Mouse (Mus musculus): Measurements from ENCODE around the gene Adssl1. TPM values are rescaled to one million over a fixed set of nuclear protein-coding genes. Genes with fewer than 3 reads are reported as not detected.

The Adssl1 gene
- total and polyA plus RNA-seq, 3 experiments = 58.2 to 63.9 TPM; not detected in 1

GRCm38 (mm10) chr12:112578296-112579090 lies 41.4 kb upstream of the Adssl1 start:
- no peak for TF ChIP-seq POLR2AphosphoS5 (IDR thresholded peaks at IDR 0.05; ENCODE audit: borderline replicate concordance, low read depth, low read length)
- TF ChIP-seq SMC3 (IDR thresholded peaks at IDR 0.05; ENCODE audit: low read depth, low read length) = no peak
- peak; percentile 62; the same call in 1 of the 2 replicates for TF ChIP-seq JUND (IDR thresholded peaks at IDR 0.05; ENCODE audit: low read depth, low read length)
- TF ChIP-seq ZKSCAN1 (IDR thresholded peaks at IDR 0.05; ENCODE audit: low read depth, low read length) = no peak
- H3K9ac ChIP-seq (ENCODE audit: control insufficient read depth, low read depth, low read length, poor library complexity, severe bottlenecking) = no peak overlapping the region
- no peak overlapping the region for H3K4me3 ChIP-seq (ENCODE audit: control insufficient read depth in 1 of 2, insufficient read depth in 1 of 2, low read depth in 2 of 2, low read length in 2 of 2)
- peaks cover 0 to 7% of the 10 kb centered on the region in 2 experiments; a peak in 2 of 4 replicates for H3K36me3 ChIP-seq (ENCODE audit: control insufficient read depth in 1 of 2, insufficient read depth in 2 of 2, low read length in 2 of 2)
- H3K27me3 ChIP-seq (ENCODE audit: control insufficient read depth in 1 of 2, insufficient read depth in 2 of 2, low read length in 2 of 2) = no peaks in the 10 kb centered on the region
- H3K9me3 ChIP-seq (replicated peaks; ENCODE audit: insufficient read depth, low read length) = no peaks in the 10 kb centered on the region
- H3K27ac ChIP-seq (ENCODE audit: control insufficient read depth, low read depth, low read length) = no peak overlapping the region
- H3K4me1 ChIP-seq (ENCODE audit: control insufficient read depth in 1 of 2, insufficient read depth in 2 of 2, low read length in 2 of 2) = peaks cover 9 to 19% of the 10 kb centered on the region in 2 experiments; a peak in 3 of 4 replicates
- H3K79me2 ChIP-seq (ENCODE audit: control insufficient read depth, insufficient read depth, low read length, poor library complexity) = no peaks in the 10 kb centered on the region
- DNase-seq (ENCODE audit: low read depth, low spot score) = no peak

GRCm38 (mm10) chr12:112579430-112579829 lies 40.4 kb upstream of the Adssl1 start:
- H3K4me3 ChIP-seq (ENCODE audit: control insufficient read depth in 1 of 2, insufficient read depth in 1 of 2, low read depth in 2 of 2, low read length in 2 of 2) = no peak overlapping the region
- H3K9me3 ChIP-seq (replicated peaks; ENCODE audit: insufficient read depth, low read length) = no peaks in the 10 kb centered on the region
- peaks cover 9 to 19% of the 10 kb centered on the region in 2 experiments; a peak in 3 of 4 replicates for H3K4me1 ChIP-seq (ENCODE audit: control insufficient read depth in 1 of 2, insufficient read depth in 2 of 2, low read length in 2 of 2)
- no peaks in the 10 kb centered on the region for H3K27me3 ChIP-seq (ENCODE audit: control insufficient read depth in 1 of 2, insufficient read depth in 2 of 2, low read length in 2 of 2)
- H3K27ac ChIP-seq (ENCODE audit: control insufficient read depth, low read depth, low read length) = no peak overlapping the region
- no peaks in the 10 kb centered on the region for H3K79me2 ChIP-seq (ENCODE audit: control insufficient read depth, insufficient read depth, low read length, poor library complexity)
- peaks cover 0 to 7% of the 10 kb centered on the region in 2 experiments; a peak in 2 of 4 replicates for H3K36me3 ChIP-seq (ENCODE audit: control insufficient read depth in 1 of 2, insufficient read depth in 2 of 2, low read length in 2 of 2)
- no peak overlapping the region for H3K9ac ChIP-seq (ENCODE audit: control insufficient read depth, low read depth, low read length, poor library complexity, severe bottlenecking)
- DNase-seq (ENCODE audit: low read depth, low spot score) = no peak
- no peak for TF ChIP-seq POLR2AphosphoS2 (IDR thresholded peaks at IDR 0.05; ENCODE audit: low read length)
- TF ChIP-seq GATA1 (IDR thresholded peaks at IDR 0.05; ENCODE audit: low read depth, low read length) = no peak
- no peak for TF ChIP-seq MYC (IDR thresholded peaks at IDR 0.05; ENCODE audit: low read depth, low read length)
- TF ChIP-seq POLR2AphosphoS5 (IDR thresholded peaks at IDR 0.05; ENCODE audit: borderline replicate concordance, low read depth, low read length) = no peak
- no peak for TF ChIP-seq ETS1 (IDR thresholded peaks at IDR 0.05; ENCODE audit: low read depth, low read length)
- TF ChIP-seq ZMIZ1 (IDR thresholded peaks at IDR 0.05; ENCODE audit: low read depth, low read length) = no peak
- no peak for TF ChIP-seq CHD2 (IDR thresholded peaks at IDR 0.05; ENCODE audit: low read length)
- no peak for TF ChIP-seq ZC3H11A (IDR thresholded peaks at IDR 0.05; ENCODE audit: low read depth, low read length)
- no peak for TF ChIP-seq MEF2A (IDR thresholded peaks at IDR 0.05; ENCODE audit: extremely low read depth, insufficient replicate concordance, low read depth, low read length, poor library complexity, severe bottlenecking)
- TF ChIP-seq SMC3 (IDR thresholded peaks at IDR 0.05; ENCODE audit: low read depth, low read length) = no peak
- TF ChIP-seq BHLHE40 (IDR thresholded peaks at IDR 0.05; ENCODE audit: borderline replicate concordance, low read depth, low read length) = no peak
- no peak for TF ChIP-seq MAX (IDR thresholded peaks at IDR 0.05; ENCODE audit: low read length)
- no peak for TF ChIP-seq MAFK (IDR thresholded peaks at IDR 0.05; ENCODE audit: borderline replicate concordance, low read depth, low read length)
- TF ChIP-seq EP300 (IDR thresholded peaks at IDR 0.05; ENCODE audit: low read depth in 1 of 2, low read length in 2 of 2) = no peak
- no peak for TF ChIP-seq JUND (IDR thresholded peaks at IDR 0.05; ENCODE audit: low read depth, low read length)
